Mouse (Mus musculus) G1E (cell line): Measurements from ENCODE around the gene Mt4. TPM values are rescaled to one million over a fixed set of nuclear protein-coding genes. Genes with fewer than 3 reads are reported as not detected.

Source experiments
- ATAC-seq: 2 replicates; pipeline ENCODE4 v1.8.0; 2016; ENCODE audit warnings: mild to moderate bottlenecking; ENCODE audit not compliant: insufficient number of reproducible peaks, poor library complexity, low FRiP score, severe bottlenecking; ENCODE audit errors: extremely low read depth
- DNase-seq: peaks from one replicate; pipeline ENCODE4 v3.0.0; 2012; ENCODE audit warnings: low spot score
- H3K27me3 ChIP-seq: 2 replicates; pipeline ENCODE4 v1.6.1; 2012; ENCODE audit warnings: mild to moderate bottlenecking, low read length, inconsistent platforms; ENCODE audit not compliant: insufficient read depth
- H3K36me3 ChIP-seq: replicated peaks from 2 replicates; pipeline ENCODE3; 2012; ENCODE audit warnings: mild to moderate bottlenecking, inconsistent platforms
- H3K4me1 ChIP-seq: 2 replicates; pipeline ENCODE4 v1.6.1; 2012; ENCODE audit warnings: low read depth, low read length, inconsistent platforms, mixed read lengths; ENCODE audit not compliant: insufficient read depth
- H3K4me3 ChIP-seq: 2 replicates; pipeline ENCODE4 v1.5.1; 2012; ENCODE audit warnings: low read depth, mild to moderate bottlenecking, inconsistent platforms, low read length, moderate library complexity, mixed read lengths
- H3K9me3 ChIP-seq: replicated peaks from 2 replicates; pipeline ENCODE4 v1.6.1; 2012; ENCODE audit warnings: inconsistent platforms
- CTCF ChIP-seq: IDR thresholded peaks from 2 replicates; pipeline ENCODE4 v1.5.1; 2012; ENCODE audit warnings: low read depth, low read length, inconsistent platforms, mixed read lengths
- GATA1 ChIP-seq: IDR thresholded peaks from 2 replicates; pipeline ENCODE4 v1.6.1; 2012; ENCODE audit warnings: borderline replicate concordance, low read length, inconsistent platforms, mixed read lengths
- GATA2 ChIP-seq: IDR thresholded peaks from 2 replicates; pipeline ENCODE4 v1.6.1; 2012; ENCODE audit warnings: low read depth, low read length, inconsistent platforms, borderline replicate concordance
- POLR2AphosphoS5 ChIP-seq: IDR thresholded peaks from 2 replicates; pipeline ENCODE4 v1.6.1; 2012; ENCODE audit warnings: low read depth, low read length, inconsistent platforms; ENCODE audit not compliant: insufficient replicate concordance
- TAL1 ChIP-seq: conservative IDR thresholded peaks from 2 replicates; pipeline ENCODE4 v1.6.1; 2012; ENCODE audit warnings: low read depth, low read length, inconsistent platforms, mixed read lengths
- polyA plus RNA-seq: library from polyadenylated mRNA; stranded (reverse); fragments of >175 nt; gene quantifications from 2 replicates; pipeline ENCODE4 v1.2.3, GENCODE M21; 2012
- total RNA-seq, 2 experiments: library from RNA; stranded (forward) in 1 of 2; stranded (reverse) in 1 of 2; fragments of 200-1000 nt in 1 of 2; fragments of >200 nt in 1 of 2; fragmentation: Nextera tagmentation in 1 of 2; gene quantifications; 2 replicates each; pipeline ENCODE4 v1.2.3; 2014 to 2017

The Mt4 gene
- total and polyA plus RNA-seq, 3 experiments = not detected

DNA sequence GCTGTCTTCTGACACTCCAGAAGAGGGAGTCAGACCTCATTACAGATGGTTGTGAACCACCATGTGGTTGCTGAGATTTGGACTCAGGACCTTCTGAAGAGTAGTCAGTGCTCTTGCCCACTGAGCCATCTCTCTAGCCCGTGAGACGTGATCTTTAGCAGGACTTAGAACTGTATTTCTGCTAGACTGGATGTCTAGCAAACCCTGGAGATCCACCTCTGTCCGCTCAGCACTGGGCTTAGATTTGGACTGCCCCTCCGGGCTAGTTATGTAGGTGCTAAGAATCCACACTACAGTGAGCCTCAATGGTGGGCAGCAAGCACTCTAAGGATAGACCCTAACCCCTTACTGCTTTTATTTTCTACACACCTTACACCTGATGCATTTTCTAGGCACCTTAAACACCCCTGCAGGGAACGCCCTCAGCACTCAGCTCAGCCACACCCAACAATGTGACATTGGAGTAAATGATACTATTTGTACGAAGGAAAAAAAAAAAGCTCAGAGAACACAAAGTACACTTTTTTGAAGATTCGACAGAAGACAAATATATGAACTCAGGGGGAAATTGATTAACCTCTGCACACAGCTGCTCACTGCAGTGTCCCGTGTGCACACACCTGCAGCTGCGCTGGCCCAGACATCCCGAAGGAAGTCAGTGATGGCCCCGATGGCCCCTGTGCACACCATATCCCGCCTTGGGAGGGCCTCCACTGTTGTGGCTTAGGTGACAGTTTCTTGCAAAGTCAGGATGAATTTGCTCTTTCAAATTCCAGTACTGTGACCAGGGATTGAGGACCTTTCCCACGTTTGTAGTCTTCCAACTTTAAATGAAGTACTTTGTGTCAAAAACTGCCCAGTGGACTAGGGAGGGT lies 45.3 kb downstream of the Mt4 start:
- Histone ChIP-seq H3K4me1 (peaks cover 73% of the 10 kb centered on the region), H3K4me3 (peak overlapping the region; percentile 67; the same call in 1 of the 2 replicates), H3K36me3 (peaks cover 13% of the 10 kb centered on the region), H3K27me3 (no peaks in the 10 kb centered on the region), H3K9me3 (no peaks in the 10 kb centered on the region)
- no peak for DNase-seq
- ATAC-seq = no peak
- TF ChIP-seq POLR2AphosphoS5 (peak; percentile 82; the same call in 1 of the 2 replicates), CTCF (no peak), TAL1 (no peak)

DNA sequence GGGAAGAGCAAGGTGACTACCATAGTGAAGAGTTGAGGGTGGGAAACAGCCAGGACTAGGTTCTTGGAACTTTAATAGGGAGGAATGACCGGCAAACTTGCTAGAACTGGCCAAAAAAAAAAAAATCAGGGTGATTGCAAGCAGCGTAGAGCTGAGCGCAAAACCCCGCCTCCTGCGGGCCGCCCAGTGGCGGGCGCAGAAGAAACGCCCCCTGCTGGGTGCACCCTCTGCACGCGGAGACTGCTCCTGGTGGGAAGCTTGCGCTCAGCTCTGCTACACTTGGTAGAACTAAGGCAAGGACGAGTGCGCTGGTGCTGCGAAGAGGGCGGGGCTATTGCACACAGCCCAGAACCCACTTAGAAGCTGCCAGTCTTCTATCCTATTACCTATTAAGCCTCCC lies 46.1 kb downstream of the Mt4 start:
- Histone ChIP-seq H3K9me3 (no peaks in the 10 kb centered on the region), H3K4me3 (peak overlapping the region; percentile 67; the same call in 1 of the 2 replicates), H3K27me3 (peaks cover 3% of the 10 kb centered on the region; the same call in 1 of the 2 replicates), H3K4me1 (peaks cover 73% of the 10 kb centered on the region), H3K36me3 (peaks cover 13% of the 10 kb centered on the region)
- TF ChIP-seq POLR2AphosphoS5 (no peak), TAL1 (no peak), CTCF (no peak), GATA1 (no peak), GATA2 (no peak)
- DNase-seq (peak; percentile 72), ATAC-seq (peak; percentile 46)

GRCm38 (mm10) chr8:94184357-94184843 lies 47.4 kb downstream of the Mt4 start:
- peaks cover 13% of the 10 kb centered on the region for H3K36me3 ChIP-seq
- ATAC-seq (no peak), DNase-seq (no peak)
- peaks cover 3% of the 10 kb centered on the region; the same call in 1 of the 2 replicates for H3K27me3 ChIP-seq
- H3K4me3 ChIP-seq = no peak overlapping the region; the same call in 1 of the 2 replicates
- H3K4me1 ChIP-seq = peaks cover 72% of the 10 kb centered on the region
- no peaks in the 10 kb centered on the region for H3K9me3 ChIP-seq
- TF ChIP-seq POLR2AphosphoS5 (no peak), GATA2 (no peak)

DNA sequence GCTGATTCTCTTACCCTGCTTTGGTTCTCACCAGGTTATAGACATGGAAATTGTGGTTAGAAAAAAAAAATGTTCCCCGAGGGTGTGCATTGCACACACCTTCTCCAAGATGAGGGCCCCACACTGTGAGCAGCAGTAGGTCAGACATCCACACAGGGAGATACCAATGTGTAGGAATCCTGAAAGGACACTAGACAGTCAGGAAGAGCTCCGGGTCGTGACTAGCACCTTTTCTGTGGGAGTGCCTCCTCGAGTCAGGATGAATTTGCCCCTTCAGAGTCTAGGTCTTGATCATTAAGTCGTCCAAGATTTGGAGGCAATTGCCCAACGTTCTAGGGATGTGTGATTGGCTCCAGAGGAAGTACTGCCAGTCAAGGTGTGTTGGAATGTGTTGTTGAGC lies 48.8 kb downstream of the Mt4 start:
- Histone ChIP-seq H3K4me1 (peaks cover 79% of the 10 kb centered on the region), H3K36me3 (no peaks in the 10 kb centered on the region), H3K27me3 (peaks cover 3% of the 10 kb centered on the region; the same call in 1 of the 2 replicates), H3K4me3 (no peak overlapping the region), H3K9me3 (no peaks in the 10 kb centered on the region)
- TF ChIP-seq GATA1 (no peak), TAL1 (no peak), POLR2AphosphoS5 (no peak), CTCF (no peak), GATA2 (no peak)
- no peak for ATAC-seq
- DNase-seq = no peak

GRCm38 (mm10) chr8:94186542-94186941 lies 49.5 kb downstream of the Mt4 start:
- Histone ChIP-seq H3K4me1 (peaks cover 83% of the 10 kb centered on the region), H3K27me3 (peaks cover 3% of the 10 kb centered on the region; the same call in 1 of the 2 replicates), H3K36me3 (no peaks in the 10 kb centered on the region), H3K9me3 (no peaks in the 10 kb centered on the region), H3K4me3 (peak overlapping the region; percentile 64; the same call in 1 of the 2 replicates)
- DNase-seq (peak; percentile 42), ATAC-seq (peak; percentile 18)
- TF ChIP-seq TAL1 = no peak
- 0 out of 2 replicates have a peak, but pooled peaks have one; percentile 12 for TF ChIP-seq CTCF

DNA sequence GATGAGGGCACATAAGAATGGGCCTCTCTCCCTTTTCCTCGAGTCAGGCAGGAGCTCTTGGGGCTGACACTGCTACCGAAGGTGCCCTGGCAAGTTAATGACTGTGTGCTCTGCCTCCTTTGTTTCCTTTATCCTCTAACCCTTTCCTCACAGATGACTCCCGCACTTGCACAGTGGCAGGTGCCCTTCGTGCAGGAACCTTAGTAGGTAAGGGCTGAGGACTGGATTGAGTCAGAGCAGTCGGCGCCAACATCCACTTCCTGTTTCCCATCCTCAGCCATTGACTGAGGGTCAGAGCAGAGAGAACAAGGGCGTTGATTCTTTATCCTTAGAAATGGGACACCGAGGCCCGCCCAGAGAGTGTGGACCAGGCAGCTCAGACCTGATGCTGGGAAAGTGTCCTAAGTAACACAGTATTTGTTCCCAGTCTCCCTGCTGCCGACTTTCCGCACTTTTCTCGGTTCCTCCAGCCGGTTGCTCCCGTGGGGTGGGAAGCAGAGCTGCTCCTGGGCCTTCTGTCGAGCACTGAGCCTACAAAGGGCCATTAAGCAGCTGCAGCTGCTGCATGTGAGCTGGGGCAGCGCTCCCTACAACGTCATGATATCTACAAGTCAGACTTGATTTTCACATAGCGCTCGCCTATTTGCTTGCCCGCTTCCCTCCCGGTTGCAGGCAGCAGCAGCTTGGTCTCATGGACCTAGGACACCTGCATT lies 50.4 kb downstream of the Mt4 start:
- Histone ChIP-seq H3K9me3 (no peaks in the 10 kb centered on the region), H3K4me3 (no peak overlapping the region; the same call in 1 of the 2 replicates), H3K36me3 (no peaks in the 10 kb centered on the region), H3K27me3 (peaks cover 3% of the 10 kb centered on the region; the same call in 1 of the 2 replicates), H3K4me1 (peaks cover 78% of the 10 kb centered on the region)
- no peak for DNase-seq
- TF ChIP-seq GATA1 (no peak), POLR2AphosphoS5 (no peak), CTCF (no peak), GATA2 (no peak), TAL1 (no peak)
- ATAC-seq = no peak

Other genes with a start within 250 kb of the Mt4 start
- 35.7 and 65.9 TPM in 2 replicates for gene Amfr, start 124.4 kb upstream of the Mt4 start, total RNA-seq (2014; fragmentation: Nextera tagmentation)
- gene Amfr, start 124.4 kb upstream of the Mt4 start, total RNA-seq (2017) = 108 and 123 TPM in 2 replicates
- 20.7 and 26.1 TPM in 2 replicates for gene Amfr, start 124.4 kb upstream of the Mt4 start, polyA plus RNA-seq
- 33.2 and 48.8 TPM in 2 replicates for gene Nudt21, start 100.2 kb upstream of the Mt4 start, total RNA-seq (2014; fragmentation: Nextera tagmentation)
- 157 and 165 TPM in 2 replicates for gene Nudt21, start 100.2 kb upstream of the Mt4 start, total RNA-seq (2017)
- 470 and 611 TPM in 2 replicates for gene Nudt21, start 100.2 kb upstream of the Mt4 start, polyA plus RNA-seq
- 23.9 and 31.9 TPM in 2 replicates for gene Ogfod1, start 100.0 kb upstream of the Mt4 start, total RNA-seq (2014; fragmentation: Nextera tagmentation)
- 9.8 and 11.7 TPM in 2 replicates for gene Ogfod1, start 100.0 kb upstream of the Mt4 start, total RNA-seq (2017)
- 7.3 and 9.5 TPM in 2 replicates for gene Ogfod1, start 100.0 kb upstream of the Mt4 start, polyA plus RNA-seq
- 26.6 and 30.4 TPM in 2 replicates for gene Bbs2, start 38.3 kb upstream of the Mt4 start, total RNA-seq (2014; fragmentation: Nextera tagmentation)
- 11.6 and 13.4 TPM in 2 replicates for gene Bbs2, start 38.3 kb upstream of the Mt4 start, total RNA-seq (2017)
- gene Bbs2, start 38.3 kb upstream of the Mt4 start, polyA plus RNA-seq = 3.1 and 3.7 TPM in 2 replicates
- gene Mt3, start 15.4 kb downstream of the Mt4 start, total RNA-seq (2014; fragmentation: Nextera tagmentation) = not detected in 2 replicates
- gene Mt3, start 15.4 kb downstream of the Mt4 start, total RNA-seq (2017) = not detected in 2 replicates
- not detected in 2 replicates for gene Mt3, start 15.4 kb downstream of the Mt4 start, polyA plus RNA-seq
- 541 and 661 TPM in 2 replicates for gene Mt2, start 35.5 kb downstream of the Mt4 start, total RNA-seq (2014; fragmentation: Nextera tagmentation)
- 2,059 and 2,753 TPM in 2 replicates for gene Mt2, start 35.5 kb downstream of the Mt4 start, total RNA-seq (2017)
- 6,726 and 9,419 TPM in 2 replicates for gene Mt2, start 35.5 kb downstream of the Mt4 start, polyA plus RNA-seq
- gene Mt1, start 41.9 kb downstream of the Mt4 start, total RNA-seq (2014; fragmentation: Nextera tagmentation) = 1,659 and 2,059 TPM in 2 replicates
- 5,034 and 5,354 TPM in 2 replicates for gene Mt1, start 41.9 kb downstream of the Mt4 start, total RNA-seq (2017)
- gene Mt1, start 41.9 kb downstream of the Mt4 start, polyA plus RNA-seq = 1,198 and 3,016 TPM in 2 replicates
- 37.7 and 39.9 TPM in 2 replicates for gene Nup93, start 77.4 kb downstream of the Mt4 start, total RNA-seq (2014; fragmentation: Nextera tagmentation)
- gene Nup93, start 77.4 kb downstream of the Mt4 start, total RNA-seq (2017) = 40.8 and 42.5 TPM in 2 replicates
- gene Nup93, start 77.4 kb downstream of the Mt4 start, polyA plus RNA-seq = 5.6 and 6.0 TPM in 2 replicates
- gene Slc12a3, start 192.0 kb downstream of the Mt4 start, total RNA-seq (2014; fragmentation: Nextera tagmentation) = not detected in 2 replicates
- 0.17 and 0.44 TPM in 2 replicates for gene Slc12a3, start 192.0 kb downstream of the Mt4 start, total RNA-seq (2017)
- gene Slc12a3, start 192.0 kb downstream of the Mt4 start, polyA plus RNA-seq = not detected in 2 replicates
- gene Herpud1, start 249.2 kb downstream of the Mt4 start, total RNA-seq (2014; fragmentation: Nextera tagmentation) = 51.7 and 54.7 TPM in 2 replicates
- 59.5 and 68.4 TPM in 2 replicates for gene Herpud1, start 249.2 kb downstream of the Mt4 start, total RNA-seq (2017)
- gene Herpud1, start 249.2 kb downstream of the Mt4 start, polyA plus RNA-seq = 46.6 and 63.0 TPM in 2 replicates